In genomic region chr4:107433998-107434355, GRCm38 (mm10) we compare ENCODE assay signal across 7 mouse cellular contexts. TPM values are rescaled to one million over a fixed set of nuclear protein-coding genes. Genes with fewer than 3 reads are reported as not detected.
DNase-seq lines count a peak whose midpoint lies in the region; ATAC-seq and TF ChIP-seq lines count a peak whose summit lies in the region.

No protein-coding gene starts in this region.

- WGBS in lung, postnatal 0 days = 7% methylated on average over 15 of the region's 15 CpGs
- 6% methylated on average over 15 of the region's 15 CpGs for WGBS in forebrain, embryonic 14.5 days
- WGBS in limb, embryonic 14.5 days = 10% methylated on average over 15 of the region's 15 CpGs
- 5% methylated on average over 15 of the region's 15 CpGs for WGBS in stomach, embryonic 14.5 days

- H3K36me3 ChIP-seq in lung, postnatal 0 days (ENCODE audit: insufficient read depth, low read length) = no peaks in the 10 kb centered on the region
- H3K36me3 ChIP-seq in forebrain, embryonic 14.5 days (ENCODE audit: control insufficient read depth, insufficient read depth, low read length) = no peaks in the 10 kb centered on the region
- H3K36me3 ChIP-seq in limb, embryonic 14.5 days (ENCODE audit: control insufficient read depth, insufficient read depth, low read length) = no peaks in the 10 kb centered on the region
- H3K36me3 ChIP-seq in stomach, embryonic 14.5 days (ENCODE audit: control insufficient read depth, insufficient read depth, low read length) = no peaks in the 10 kb centered on the region

- TF ChIP-seq CTCF in lung, postnatal 0 days (IDR thresholded peaks at IDR 0.05) = no peak

- ATAC-seq in lung, postnatal 0 days = no peak
- no peak for ATAC-seq in forebrain, embryonic 14.5 days
- no peak for ATAC-seq in limb, embryonic 14.5 days (ENCODE audit: low FRiP score, low read depth)
- no peak for ATAC-seq in stomach, embryonic 14.5 days (ENCODE audit: insufficient number of reproducible peaks, insufficient read depth, low FRiP score, low read depth)

- TF ChIP-seq POLR2A in limb, embryonic 14.5 days (IDR thresholded peaks at IDR 0.05; ENCODE audit: borderline replicate concordance, extremely low read depth, insufficient read depth, insufficient read length) = no peak

- H3K4me1 ChIP-seq in lung, postnatal 0 days (ENCODE audit: insufficient read depth, low read depth, low read length) = no peaks in the 10 kb centered on the region
- H3K4me1 ChIP-seq in forebrain, embryonic 14.5 days (ENCODE audit: control insufficient read depth, insufficient read depth, low read length) = peaks cover 7% of the 10 kb centered on the region
- H3K4me1 ChIP-seq in limb, embryonic 14.5 days (ENCODE audit: control insufficient read depth, insufficient read depth, low read length) = peaks cover 5% of the 10 kb centered on the region; the same call in 1 of the 2 replicates
- 0 out of 2 replicates have a peak, but pooled peaks cover 3% of the 10 kb centered on the region for H3K4me1 ChIP-seq in stomach, embryonic 14.5 days (ENCODE audit: control insufficient read depth, insufficient read depth, low read length)

- no peak for TF ChIP-seq EP300 in lung, postnatal 0 days (IDR thresholded peaks at IDR 0.05)

- peak overlapping the region; percentile 94 for H3K4me2 ChIP-seq in lung, postnatal 0 days (replicated peaks; ENCODE audit: low read depth, low read length)
- peak overlapping the region; percentile 92 for H3K4me2 ChIP-seq in forebrain, embryonic 14.5 days (ENCODE audit: low read length)
- H3K4me2 ChIP-seq in limb, embryonic 14.5 days (replicated peaks; ENCODE audit: low read depth, low read length, severe bottlenecking) = peak overlapping the region; percentile 94
- H3K4me2 ChIP-seq in stomach, embryonic 14.5 days (replicated peaks; ENCODE audit: low read depth, low read length) = peak overlapping the region; percentile 97

- no peak overlapping the region for H3K27ac ChIP-seq in lung, postnatal 0 days (ENCODE audit: low read length)
- no peak overlapping the region for H3K27ac ChIP-seq in forebrain, embryonic 14.5 days (ENCODE audit: low read depth, low read length)
- H3K27ac ChIP-seq in limb, embryonic 14.5 days (replicated peaks; ENCODE audit: low read depth, low read length) = no peak overlapping the region
- H3K27ac ChIP-seq in stomach, embryonic 14.5 days (ENCODE audit: low read length) = no peak overlapping the region

- H3K27me3 ChIP-seq in lung, postnatal 0 days (replicated peaks; ENCODE audit: insufficient read depth, low read length) = peaks cover 30% of the 10 kb centered on the region
- H3K27me3 ChIP-seq in forebrain, embryonic 14.5 days (replicated peaks; ENCODE audit: control insufficient read depth, insufficient read depth, low read length) = peaks cover 44% of the 10 kb centered on the region
- H3K27me3 ChIP-seq in limb, embryonic 14.5 days (ENCODE audit: control insufficient read depth, insufficient read depth, low read length) = peaks cover 55% of the 10 kb centered on the region
- peaks cover 37% of the 10 kb centered on the region for H3K27me3 ChIP-seq in stomach, embryonic 14.5 days (ENCODE audit: control insufficient read depth, insufficient read depth, low read length)

- no peak overlapping the region for H3K9ac ChIP-seq in lung, postnatal 0 days (replicated peaks; ENCODE audit: low read depth)
- H3K9ac ChIP-seq in forebrain, embryonic 14.5 days (ENCODE audit: low read length) = peak overlapping the region; percentile 67
- peak overlapping the region; percentile 54 for H3K9ac ChIP-seq in limb, embryonic 14.5 days (ENCODE audit: low read depth, low read length, severe bottlenecking)
- H3K9ac ChIP-seq in stomach, embryonic 14.5 days (replicated peaks; ENCODE audit: low read depth, low read length) = 0 out of 2 replicates have a peak overlapping the region, but pooled peaks have one; percentile 6

- no peak for DNase-seq in lung, postnatal 0 days (ENCODE audit: low spot score)
- DNase-seq in lung, postnatal 10 days = no peak
- no peak for DNase-seq in forebrain, embryonic 14.5 days (ENCODE audit: low spot score)
- DNase-seq in limb, embryonic 14.5 days (ENCODE audit: low spot score) = no peak
- no peak for DNase-seq in cerebellum, postnatal 14 days
- DNase-seq in c-Kit-positive CD71-positive TER-119-positive erythroid progenitor cells, embryonic 14.5 days (ENCODE audit: low spot score) = no peak

- H3K9me3 ChIP-seq in lung, postnatal 0 days (ENCODE audit: low read length) = no peaks in the 10 kb centered on the region
- H3K9me3 ChIP-seq in forebrain, embryonic 14.5 days (replicated peaks; ENCODE audit: control insufficient read depth, low read length) = no peaks in the 10 kb centered on the region
- H3K9me3 ChIP-seq in limb, embryonic 14.5 days (ENCODE audit: control insufficient read depth, low read length) = no peaks in the 10 kb centered on the region
- no peaks in the 10 kb centered on the region for H3K9me3 ChIP-seq in stomach, embryonic 14.5 days (ENCODE audit: control insufficient read depth, low read depth, low read length)

- peak overlapping the region; percentile 57 for H3K4me3 ChIP-seq in lung, postnatal 0 days (ENCODE audit: low read depth, low read length)
- H3K4me3 ChIP-seq in forebrain, embryonic 14.5 days (ENCODE audit: low read depth, low read length) = peak overlapping the region; percentile 58
- peak overlapping the region; percentile 48 for H3K4me3 ChIP-seq in limb, embryonic 14.5 days (replicated peaks; ENCODE audit: low read length)
- peak overlapping the region; percentile 51 for H3K4me3 ChIP-seq in stomach, embryonic 14.5 days (ENCODE audit: low read depth, low read length)

RNA-seq across cellular contexts. Expression of gene Glis1, which starts 0.4 kb away (rescaled TPM):
- 0.52 and 0.76 TPM in 2 replicates for polyA plus RNA-seq in lung, postnatal 0 days (2015; fragmentation: Nextera tagmentation; extraction: Ambion mirVana)
- polyA plus RNA-seq in forebrain, embryonic 14.5 days (2014; fragmentation: Nextera tagmentation; extraction: Ambion mirVana) = 0.27 and 0.40 TPM in 2 replicates
- polyA plus RNA-seq in limb, embryonic 14.5 days (2012; rRNA removed) = 9.0 and 14.0 TPM in 2 replicates
- polyA plus RNA-seq in limb, embryonic 14.5 days (2014; fragmentation: Nextera tagmentation; extraction: Ambion mirVana) = 10.0 and 10.7 TPM in 2 replicates
- 0.20 and 0.69 TPM in 2 replicates for polyA plus RNA-seq in stomach, embryonic 14.5 days (2014; fragmentation: Nextera tagmentation; extraction: Ambion mirVana)
